Mouse (Mus musculus) embryo, embryonic 11 days (tissue): Measurements from ENCODE around the gene Arhgap10.

ENCODE experiments used
- DNase-seq: peaks from one replicate; pipeline ENCODE4 v3.0.0-alpha.2; 2015

The Arhgap10 gene

DNA sequence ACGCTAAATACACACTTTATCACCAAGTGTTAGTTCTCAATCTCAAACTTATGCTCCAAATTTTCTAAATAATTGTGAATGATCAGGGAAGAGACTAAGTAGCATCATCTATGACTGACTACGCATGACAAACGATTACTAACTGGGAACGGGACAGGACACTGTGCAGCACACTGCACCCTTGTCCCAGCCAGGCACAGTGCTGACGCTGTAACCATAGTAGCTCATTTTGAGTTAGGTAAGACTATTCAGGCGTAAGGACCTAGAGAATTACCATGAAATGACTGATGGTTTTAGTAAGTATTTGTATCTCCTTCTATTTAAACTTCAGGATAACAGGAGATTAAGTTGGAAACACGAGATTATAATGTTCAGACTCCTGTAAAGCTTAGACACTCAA lies 33.5 kb downstream of the Arhgap10 start:
- no peak for DNase-seq

- DNase-seq, result no peak
Measured at GRCm38 (mm10) chr8:77483676-77484075, 34.1 kb downstream of the Arhgap10 start.

DNA sequence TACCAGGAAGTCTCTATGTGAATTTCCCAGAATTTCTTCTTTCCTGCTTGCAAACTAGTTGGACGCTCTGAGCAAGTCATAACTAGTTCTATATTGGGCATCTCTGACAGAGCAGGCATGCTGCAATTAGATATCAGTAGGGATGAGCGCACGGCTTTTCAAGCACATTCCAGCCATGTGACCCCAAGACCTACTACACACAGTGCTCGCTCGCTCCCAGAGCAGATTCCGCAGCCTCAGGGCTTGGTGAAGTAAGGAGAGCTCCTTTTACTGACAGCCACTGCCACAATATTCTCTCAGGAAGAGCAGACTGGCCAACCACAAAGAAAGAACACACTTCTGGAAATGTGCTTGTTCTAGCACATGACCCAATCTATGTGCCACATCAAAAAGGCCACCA lies 36.0 kb downstream of the Arhgap10 start:
- peak; percentile 63 for DNase-seq

DNA sequence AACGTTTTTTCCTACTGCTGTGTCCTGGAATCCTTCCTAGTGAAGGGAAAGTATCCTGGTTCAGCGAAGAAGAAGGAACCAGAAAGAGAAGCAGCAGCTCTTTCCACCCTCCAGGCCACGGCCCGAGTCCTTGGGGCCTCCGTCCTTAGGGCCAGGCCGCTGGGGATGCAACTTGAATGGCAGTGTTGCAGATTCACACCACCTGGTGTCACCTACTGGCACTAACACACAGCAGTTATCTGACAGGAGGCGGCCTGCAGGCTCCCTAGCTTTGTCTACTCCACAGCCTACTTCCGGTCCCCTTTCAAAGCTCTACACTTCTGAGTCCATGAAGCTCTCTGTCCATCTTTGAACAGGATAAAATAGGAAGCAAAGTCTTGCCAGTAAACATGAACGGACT lies 37.8 kb downstream of the Arhgap10 start:
- DNase-seq, result no peak

GRCm38 (mm10) chr8:77478913-77479273 lies 38.9 kb downstream of the Arhgap10 start:
- no peak for DNase-seq

DNA sequence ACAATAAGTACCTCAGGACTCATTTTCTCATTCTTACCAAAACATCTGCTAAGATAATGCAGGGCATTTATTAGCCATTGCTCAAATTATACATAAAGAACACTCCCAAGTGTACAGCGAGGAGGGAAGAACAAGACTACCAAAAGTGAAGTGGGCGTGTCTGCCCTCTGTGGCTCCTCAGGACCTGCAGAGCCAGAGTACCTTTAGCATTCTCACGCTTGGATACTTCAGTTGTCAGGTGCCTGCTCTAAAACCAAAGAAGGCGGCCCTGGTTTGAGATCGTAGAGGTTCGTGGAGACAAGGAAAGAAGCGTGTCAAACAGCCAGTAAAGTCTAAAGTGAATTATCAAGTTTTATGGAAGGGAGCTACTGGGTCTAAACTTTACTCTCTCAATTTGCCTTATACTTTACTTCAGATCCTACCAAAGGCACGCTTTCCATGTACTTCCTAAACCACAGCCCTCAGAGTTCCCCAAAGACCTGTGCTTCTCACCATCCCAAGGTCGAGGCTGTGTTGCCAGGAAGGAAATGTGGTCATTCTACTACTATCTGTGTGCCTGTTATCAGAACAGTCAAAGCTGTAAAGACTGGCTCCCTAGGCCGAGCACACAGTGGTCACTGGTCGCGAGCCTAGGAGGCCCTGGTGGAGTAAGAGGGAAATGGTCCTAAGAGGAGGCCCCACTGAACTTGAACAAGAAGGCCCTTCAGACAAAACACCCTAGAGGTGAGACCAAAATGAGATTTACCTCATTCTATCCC lies 39.4 kb downstream of the Arhgap10 start:
- DNase-seq, result no peak

GRCm38 (mm10) chr8:77477684-77478083 lies 40.1 kb downstream of the Arhgap10 start:
- no peak for DNase-seq

DNA sequence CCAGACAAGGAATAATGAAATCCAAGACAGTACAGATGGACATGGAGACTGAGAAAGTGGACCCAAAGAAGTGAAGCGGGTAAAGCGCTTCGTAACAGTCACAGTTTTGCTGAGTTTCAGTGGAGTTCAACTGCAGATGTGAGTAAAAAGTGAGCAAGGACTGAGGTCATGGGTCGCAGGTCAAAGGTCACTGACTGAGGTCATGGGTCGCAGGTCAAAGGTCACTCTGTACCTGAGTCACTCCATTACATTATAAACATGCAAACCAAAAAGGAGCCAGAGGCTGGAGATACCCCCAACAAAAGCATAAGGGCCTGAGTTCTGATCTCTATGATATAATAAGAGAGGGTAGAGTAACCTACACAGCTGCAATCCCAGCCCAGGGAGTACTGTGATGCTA lies 43.1 kb downstream of the Arhgap10 start:
- DNase-seq, result no peak

DNA sequence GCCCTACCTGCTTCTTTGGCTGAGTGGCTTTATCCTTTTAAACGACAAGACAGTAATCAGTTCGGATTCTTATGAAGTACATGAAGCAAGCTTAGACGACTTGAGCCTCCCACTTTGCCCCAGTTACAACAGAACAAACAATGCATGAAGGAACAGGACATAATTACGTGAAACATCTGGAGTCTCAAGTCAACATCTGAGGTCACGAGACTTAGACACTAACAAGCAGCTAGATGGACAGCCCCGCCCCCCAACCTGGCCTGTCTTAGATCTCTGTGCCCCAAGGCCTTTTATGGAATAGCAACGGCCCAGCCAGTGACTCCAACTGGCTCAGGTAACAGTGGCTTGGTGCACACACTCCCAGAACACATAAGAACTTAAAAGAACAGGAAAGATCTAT lies 44.0 kb downstream of the Arhgap10 start:
- DNase-seq, result peak; percentile 59

DNA sequence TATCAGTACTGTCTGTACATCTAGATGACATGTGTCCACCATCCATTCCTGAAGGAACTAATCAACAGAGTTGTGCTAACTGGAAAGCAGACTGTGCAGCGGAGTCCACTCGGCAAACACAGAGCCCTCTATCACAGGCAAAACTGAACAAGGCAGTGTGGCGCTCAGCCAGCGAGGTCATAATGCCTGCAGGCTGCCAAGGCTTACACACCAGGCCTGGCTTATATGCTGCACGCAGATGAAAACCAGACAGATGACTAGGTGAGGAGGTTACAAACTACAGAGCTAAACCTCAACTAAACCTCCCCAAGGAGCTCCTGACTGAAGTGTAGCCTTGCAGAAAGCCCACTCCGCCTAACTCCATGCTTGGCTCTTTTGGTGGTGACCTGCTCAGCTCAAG lies 44.4 kb downstream of the Arhgap10 start:
- DNase-seq, result peak; percentile 43

DNA sequence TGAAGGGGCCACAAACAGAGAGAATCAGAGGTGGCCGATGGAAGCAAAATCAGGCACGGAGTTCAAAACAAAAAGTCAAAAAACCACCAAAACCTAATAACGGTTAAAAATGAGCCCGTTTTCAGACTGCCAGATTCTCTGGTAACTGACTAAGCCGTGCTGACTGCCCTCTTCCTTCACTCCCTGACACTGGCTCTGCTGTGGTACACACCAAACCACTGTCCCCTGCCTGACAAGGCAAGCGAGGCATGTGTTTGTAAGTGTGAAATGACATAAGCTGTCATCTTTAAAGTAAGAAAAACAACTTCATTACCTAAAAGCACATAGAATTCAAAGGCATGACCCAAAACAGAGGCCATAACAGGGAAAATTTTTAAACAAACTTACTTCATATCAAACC lies 56.4 kb downstream of the Arhgap10 start:
- DNase-seq, result no peak

- no peak for DNase-seq
Measured at GRCm38 (mm10) chr8:77460363-77460762, 57.4 kb downstream of the Arhgap10 start.

- DNase-seq, result no peak
Measured at GRCm38 (mm10) chr8:77459696-77460095, 58.1 kb downstream of the Arhgap10 start.

GRCm38 (mm10) chr8:77458575-77458974 lies 59.2 kb downstream of the Arhgap10 start:
- no peak for DNase-seq

- DNase-seq, result no peak
Measured at GRCm38 (mm10) chr8:77456263-77456662, 61.5 kb downstream of the Arhgap10 start.

- DNase-seq, result no peak
Measured at GRCm38 (mm10) chr8:77453836-77454235, 63.9 kb downstream of the Arhgap10 start.

DNA sequence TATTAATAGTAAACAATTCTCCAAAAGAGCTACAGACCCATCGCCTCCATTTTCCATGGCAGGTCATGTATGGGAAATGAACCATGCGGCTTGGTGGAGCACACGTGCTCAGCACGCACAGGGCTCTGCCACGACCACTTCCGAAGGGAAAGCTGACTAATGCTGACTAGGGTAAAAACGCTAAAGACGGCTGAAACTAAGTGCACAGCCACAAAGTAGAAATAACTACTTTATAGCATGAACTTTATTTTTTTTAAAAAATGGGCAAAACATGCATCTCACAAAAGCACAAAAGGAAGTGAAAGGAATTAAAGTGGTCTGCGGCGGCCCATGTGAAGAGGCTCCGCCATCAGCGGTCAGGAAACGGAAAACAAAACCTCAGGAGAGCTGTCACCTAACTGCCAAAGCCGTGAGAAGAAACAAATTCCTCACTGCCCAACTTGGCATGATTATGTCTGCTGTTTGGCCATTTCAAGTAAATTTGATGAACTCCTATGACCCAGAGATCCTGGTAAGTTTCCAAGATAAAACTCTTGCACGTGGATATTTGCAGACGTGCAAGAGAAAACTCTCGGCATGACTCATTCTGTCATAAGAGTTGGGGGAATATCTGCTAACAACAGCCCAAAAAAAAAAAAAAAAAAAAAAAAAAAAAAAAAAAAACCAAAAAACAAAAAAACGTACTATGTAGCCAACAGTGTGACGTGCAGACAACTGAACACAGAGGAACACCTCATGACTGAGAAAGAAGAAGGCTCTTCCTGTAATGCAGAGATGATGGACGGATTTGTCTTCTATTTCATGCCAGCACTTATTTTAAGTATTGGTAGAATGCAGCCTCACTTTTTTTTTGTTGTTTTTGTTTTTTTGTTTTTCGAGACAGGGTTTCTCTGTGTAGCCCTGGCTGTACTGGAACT lies 66.0 kb downstream of the Arhgap10 start:
- DNase-seq, result no peak

- DNase-seq, result no peak
Measured at GRCm38 (mm10) chr8:77451052-77451451, 66.7 kb downstream of the Arhgap10 start.

GRCm38 (mm10) chr8:77446294-77446693 lies 71.5 kb downstream of the Arhgap10 start:
- DNase-seq, result no peak

DNA sequence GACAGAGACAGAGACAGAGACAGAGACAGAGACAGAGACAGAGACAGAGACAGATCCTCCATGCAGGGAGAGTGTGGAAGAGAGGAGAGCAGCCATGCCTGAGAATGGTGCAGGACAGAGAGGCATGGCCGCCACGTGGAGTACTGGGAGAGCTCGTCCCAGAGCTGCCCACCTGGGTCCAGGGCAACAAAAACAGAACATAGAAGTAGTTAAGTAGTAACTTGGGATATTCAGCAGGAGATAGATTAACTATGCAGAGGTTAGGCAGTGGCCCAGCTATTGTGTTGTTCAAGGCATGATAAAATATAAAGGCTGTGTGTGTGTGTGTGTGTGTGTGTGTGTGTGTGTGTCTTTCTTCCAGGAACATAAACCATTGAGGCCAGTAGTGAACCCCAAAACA lies 72.1 kb downstream of the Arhgap10 start:
- no peak for DNase-seq

- DNase-seq, result no peak
Measured at GRCm38 (mm10) chr8:77444166-77444870, 73.4 kb downstream of the Arhgap10 start.

GRCm38 (mm10) chr8:77442452-77442851 lies 75.3 kb downstream of the Arhgap10 start:
- DNase-seq, result no peak

DNA sequence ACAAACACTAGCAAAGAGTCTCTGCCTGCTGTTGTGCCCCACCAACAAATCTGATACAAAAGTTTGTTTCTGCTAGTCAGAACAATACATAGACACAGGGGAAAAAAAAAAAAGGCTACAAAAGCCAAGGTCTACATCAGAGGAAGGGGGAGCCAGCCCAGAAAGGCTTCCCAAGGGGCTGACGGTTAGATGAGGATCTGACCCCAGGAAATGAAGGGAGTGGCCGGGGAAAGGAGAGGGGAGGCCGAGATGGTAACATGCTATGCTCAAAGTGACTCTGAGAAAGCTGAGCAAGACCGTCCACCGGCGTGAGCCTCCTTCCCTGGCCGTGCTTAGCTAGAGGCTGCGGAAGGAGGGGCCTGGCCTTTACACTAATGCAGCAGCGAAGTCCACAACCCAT lies 76.8 kb downstream of the Arhgap10 start:
- no peak for DNase-seq
